In genomic region chr7:34268463-34268862, GRCm38 (mm10) we compare ENCODE assay signal across 20 mouse cellular contexts. TPM values are rescaled to one million over a fixed set of nuclear protein-coding genes. Genes with fewer than 3 reads are reported as not detected.
DNase-seq lines count a peak whose midpoint lies in the region; ATAC-seq and TF ChIP-seq lines count a peak whose summit lies in the region.
"Had no signal": no experiment of that assay in that cellular context is flagged by ENCODE, and none has a peak within 500 bp of the region (broad histone marks: within the 10 kb centered on the region; RNA-seq: fewer than 3 reads in every experiment).

No protein-coding gene starts in this region.

- H3K4me3 ChIP-seq in heart, embryonic 16.5 days (ENCODE audit: low read length) = no peak overlapping the region
- no peak overlapping the region for H3K4me3 ChIP-seq in lung, postnatal 0 days (ENCODE audit: low read depth, low read length)
- H3K4me3 ChIP-seq in embryonic facial prominence, embryonic 11.5 days (ENCODE audit: low read depth, low read length) = no peak overlapping the region
- no peak overlapping the region for H3K4me3 ChIP-seq in forebrain, embryonic 10.5 days
- H3K4me3 ChIP-seq: forebrain, embryonic 15.5 days; hindbrain, embryonic 13.5 days; neural tube, embryonic 12.5 days had no signal

- TF ChIP-seq CTCF in lung, postnatal 0 days (IDR thresholded peaks at IDR 0.05) = no peak

- no peaks in the 10 kb centered on the region for H3K9me3 ChIP-seq in heart, embryonic 16.5 days (replicated peaks; ENCODE audit: control insufficient read depth, low read length)
- no peaks in the 10 kb centered on the region for H3K9me3 ChIP-seq in lung, postnatal 0 days (ENCODE audit: low read length)
- no peaks in the 10 kb centered on the region for H3K9me3 ChIP-seq in embryonic facial prominence, embryonic 11.5 days (replicated peaks; ENCODE audit: control insufficient read depth, low read length)
- H3K9me3 ChIP-seq in forebrain, embryonic 10.5 days = no peaks in the 10 kb centered on the region
- H3K9me3 ChIP-seq: forebrain, embryonic 15.5 days; hindbrain, embryonic 13.5 days; neural tube, embryonic 12.5 days had no signal

- WGBS in heart, embryonic 16.5 days = 34% methylated on average over 1 of the region's 1 CpGs
- WGBS in lung, postnatal 0 days = 31% methylated on average over 1 of the region's 1 CpGs
- WGBS in embryonic facial prominence, embryonic 11.5 days = 41% methylated on average over 1 of the region's 1 CpGs
- 85% methylated on average over 1 of the region's 1 CpGs for WGBS in forebrain, embryonic 10.5 days

- H3K36me3 ChIP-seq in heart, embryonic 16.5 days (ENCODE audit: control insufficient read depth, insufficient read depth) = 0 out of 2 replicates have a peak, but pooled peaks cover under 1% of the 10 kb centered on the region
- no peaks in the 10 kb centered on the region for H3K36me3 ChIP-seq in lung, postnatal 0 days (ENCODE audit: insufficient read depth, low read length)
- no peaks in the 10 kb centered on the region for H3K36me3 ChIP-seq in embryonic facial prominence, embryonic 11.5 days (replicated peaks; ENCODE audit: control insufficient read depth, insufficient read depth, low read depth, low read length)
- H3K36me3 ChIP-seq in forebrain, embryonic 10.5 days (replicated peaks) = no peaks in the 10 kb centered on the region; the same call in 1 of the 2 replicates
- H3K36me3 ChIP-seq: forebrain, embryonic 15.5 days had no signal

- no peak overlapping the region for H3K4me2 ChIP-seq in heart, embryonic 16.5 days (ENCODE audit: low read depth, low read length)
- H3K4me2 ChIP-seq in lung, postnatal 0 days (replicated peaks; ENCODE audit: low read depth, low read length) = no peak overlapping the region
- H3K4me2 ChIP-seq in embryonic facial prominence, embryonic 11.5 days (ENCODE audit: low read depth, low read length) = no peak overlapping the region
- H3K4me2 ChIP-seq: forebrain, embryonic 15.5 days; hindbrain, embryonic 13.5 days; liver, embryonic 11.5 days; neural tube, embryonic 12.5 days had no signal

- ATAC-seq in heart, embryonic 16.5 days (replicated peaks; ENCODE audit: extremely low read depth, insufficient read depth, low FRiP score) = no peak
- peak; percentile 31 for ATAC-seq in lung, postnatal 0 days
- no peak for ATAC-seq in embryonic facial prominence, embryonic 11.5 days (replicated peaks; ENCODE audit: insufficient number of reproducible peaks, low FRiP score, low TSS enrichment, low read depth)
- ATAC-seq: forebrain, embryonic 15.5 days; intestine, postnatal 0 days; midbrain, embryonic 16.5 days had no signal

- DNase-seq in heart, postnatal 4 days = no peak
- DNase-seq in lung, postnatal 0 days (ENCODE audit: low spot score) = peak; percentile 78
- DNase-seq in lung, postnatal 10 days = no peak
- peak; percentile 63 for DNase-seq in embryonic facial prominence, embryonic 11.5 days (ENCODE audit: low spot score)
- DNase-seq in testis, postnatal 10 days (ENCODE audit: low spot score) = no peak
- no peak for DNase-seq in forebrain, embryonic 10.5 days (ENCODE audit: extremely low spot score, low spot score)
- DNase-seq: adrenal gland, adult 8-10 months; cerebellum, adult 9-10 months; gastrocnemius, postnatal 14 days; right cerebral cortex, postnatal 4 days had no signal

- H3K4me1 ChIP-seq in heart, embryonic 16.5 days (ENCODE audit: control insufficient read depth, insufficient read depth, low read length) = peaks cover 43% of the 10 kb centered on the region
- H3K4me1 ChIP-seq in lung, postnatal 0 days (ENCODE audit: insufficient read depth, low read depth, low read length) = peaks cover 6% of the 10 kb centered on the region; the same call in 1 of the 2 replicates
- no peaks in the 10 kb centered on the region for H3K4me1 ChIP-seq in embryonic facial prominence, embryonic 11.5 days (ENCODE audit: control insufficient read depth, insufficient read depth, low read length)
- 0 out of 2 replicates have a peak, but pooled peaks cover 7% of the 10 kb centered on the region for H3K4me1 ChIP-seq in forebrain, embryonic 10.5 days
- H3K4me1 ChIP-seq: neural tube, embryonic 12.5 days had no signal

- H3K27me3 ChIP-seq in heart, embryonic 16.5 days (ENCODE audit: control insufficient read depth, insufficient read depth, low read length) = no peaks in the 10 kb centered on the region
- no peaks in the 10 kb centered on the region for H3K27me3 ChIP-seq in lung, postnatal 0 days (replicated peaks; ENCODE audit: insufficient read depth, low read length)
- no peaks in the 10 kb centered on the region for H3K27me3 ChIP-seq in embryonic facial prominence, embryonic 11.5 days (ENCODE audit: control insufficient read depth, insufficient read depth, low read length)
- no peaks in the 10 kb centered on the region for H3K27me3 ChIP-seq in forebrain, embryonic 10.5 days (ENCODE audit: poor library complexity, severe bottlenecking)
- H3K27me3 ChIP-seq: forebrain, embryonic 15.5 days; hindbrain, embryonic 13.5 days; neural tube, embryonic 12.5 days had no signal

- peak overlapping the region; percentile 62 for H3K27ac ChIP-seq in heart, embryonic 16.5 days (ENCODE audit: low read length)
- peak overlapping the region; percentile 52 for H3K27ac ChIP-seq in lung, postnatal 0 days (ENCODE audit: low read length)
- no peak overlapping the region for H3K27ac ChIP-seq in embryonic facial prominence, embryonic 11.5 days (replicated peaks; ENCODE audit: low read depth, low read length)
- no peak overlapping the region for H3K27ac ChIP-seq in forebrain, embryonic 10.5 days
- H3K27ac ChIP-seq: forebrain, embryonic 15.5 days; hindbrain, embryonic 13.5 days; macrophage; neural tube, embryonic 12.5 days had no signal

- peak; percentile 73 for TF ChIP-seq EP300 in lung, postnatal 0 days (IDR thresholded peaks at IDR 0.05)

- no peak overlapping the region for H3K9ac ChIP-seq in heart, embryonic 16.5 days (ENCODE audit: low read length)
- no peak overlapping the region for H3K9ac ChIP-seq in lung, postnatal 0 days (replicated peaks; ENCODE audit: low read depth)
- H3K9ac ChIP-seq in embryonic facial prominence, embryonic 11.5 days (replicated peaks; ENCODE audit: low read length) = no peak overlapping the region
- H3K9ac ChIP-seq: forebrain, embryonic 15.5 days; hindbrain, embryonic 13.5 days; neural tube, embryonic 12.5 days had no signal

RNA-seq across cellular contexts. Expression of gene Gm6096, which starts 17.6 kb away (rescaled TPM):
- polyA plus RNA-seq in heart, embryonic 16.5 days (2015; fragmentation: Nextera tagmentation; extraction: Ambion mirVana) = 0.42 and 0.52 TPM in 2 replicates
- not detected for total RNA-seq in heart, postnatal 4 days (2021)
- not detected in 2 replicates for polyA plus RNA-seq in lung, postnatal 0 days (2015; fragmentation: Nextera tagmentation; extraction: Ambion mirVana)
- polyA plus RNA-seq in embryonic facial prominence, embryonic 11.5 days (2014; fragmentation: Nextera tagmentation; extraction: Ambion mirVana) = not detected in 2 replicates
- not detected in 2 replicates for polyA plus RNA-seq in forebrain, embryonic 10.5 days (2016; fragmentation: Nextera tagmentation; extraction: Ambion mirVana)
- total RNA-seq: adrenal gland, adult 8-10 months; gastrocnemius, postnatal 14 days; left cerebral cortex, adult 8-10 months had no signal
- polyA plus RNA-seq: forebrain, embryonic 15.5 days; hindbrain, embryonic 13.5 days; intestine, postnatal 0 days; large intestine, adult 2 months; liver, embryonic 11.5 days; macrophage; midbrain, embryonic 16.5 days; neural tube, embryonic 12.5 days had no signal

RNA-seq across cellular contexts. Expression of gene Gpi1, which starts 38.3 kb away (rescaled TPM):
- polyA plus RNA-seq in heart, embryonic 16.5 days (2015; fragmentation: Nextera tagmentation; extraction: Ambion mirVana) = 694 and 810 TPM in 2 replicates
- 100 to 1,000 TPM; 621 to 625 TPM for total RNA-seq in heart, postnatal 4 days (2021)
- polyA plus RNA-seq in lung, postnatal 0 days (2015; fragmentation: Nextera tagmentation; extraction: Ambion mirVana) = 122 and 123 TPM in 2 replicates
- 287 and 295 TPM in 2 replicates for polyA plus RNA-seq in embryonic facial prominence, embryonic 11.5 days (2014; fragmentation: Nextera tagmentation; extraction: Ambion mirVana)
- polyA plus RNA-seq in forebrain, embryonic 10.5 days (2016; fragmentation: Nextera tagmentation; extraction: Ambion mirVana) = 439 and 441 TPM in 2 replicates

RNA-seq across cellular contexts. Expression of gene 4931406P16Rik, which starts 44.9 kb away (rescaled TPM):
- polyA plus RNA-seq in heart, embryonic 16.5 days (2015; fragmentation: Nextera tagmentation; extraction: Ambion mirVana) = 24.8 and 28.4 TPM in 2 replicates
- 10 to 100 TPM; 85.5 to 89.9 TPM for total RNA-seq in heart, postnatal 4 days (2021)
- polyA plus RNA-seq in lung, postnatal 0 days (2015; fragmentation: Nextera tagmentation; extraction: Ambion mirVana) = 54.6 and 57.3 TPM in 2 replicates
- 28.6 and 30.6 TPM in 2 replicates for polyA plus RNA-seq in embryonic facial prominence, embryonic 11.5 days (2014; fragmentation: Nextera tagmentation; extraction: Ambion mirVana)
- polyA plus RNA-seq in forebrain, embryonic 10.5 days (2016; fragmentation: Nextera tagmentation; extraction: Ambion mirVana) = 23.8 and 25.3 TPM in 2 replicates

Comparison
In these comparisons a context has a peak if more than half of its experiments do, and no peak if none do; other contexts are left out.
1. DNase-seq: peak in lung, postnatal 0 days (single experiment) and embryonic facial prominence, embryonic 11.5 days (single experiment); none in heart, postnatal 4 days (single experiment), lung, postnatal 10 days (single experiment), testis, postnatal 10 days (single experiment) and forebrain, embryonic 10.5 days (single experiment).
2. H3K27ac ChIP-seq: peak in heart, embryonic 16.5 days (single experiment) and lung, postnatal 0 days (single experiment); none in embryonic facial prominence, embryonic 11.5 days (single experiment) and forebrain, embryonic 10.5 days (single experiment).